Mouse (Mus musculus) layer of hippocampus, postnatal 25 days (tissue): ENCODE results near the gene Kcnh7. TPM values are rescaled to one million over a fixed set of nuclear protein-coding genes. Genes with fewer than 3 reads are reported as not detected.

Experiments used
- DNase-seq, 2 experiments: peaks; one replicate each; pipeline ENCODE4 v3.0.0; 2022; ENCODE audit warnings: mixed read lengths in 2 of 2, low spot score in 1 of 2; ENCODE audit errors: extremely low spot score in 1 of 2
- total RNA-seq, 2 experiments: library from RNA; stranded (reverse); gene quantifications; 2 replicates each; pipeline ENCODE4 v1.2.3; 2021

Kcnh7 gene
- total RNA-seq, 2 experiments from 2014 or later: 29.3 to 43.8 TPM

- DNase-seq: no peak
These were observed 531.6 kb downstream of the Kcnh7 start for GRCm38 (mm10) chr2:62652466-62652865.

- no peak for DNase-seq
These were observed 532.2 kb downstream of the Kcnh7 start for GRCm38 (mm10) chr2:62651890-62652289.

DNA sequence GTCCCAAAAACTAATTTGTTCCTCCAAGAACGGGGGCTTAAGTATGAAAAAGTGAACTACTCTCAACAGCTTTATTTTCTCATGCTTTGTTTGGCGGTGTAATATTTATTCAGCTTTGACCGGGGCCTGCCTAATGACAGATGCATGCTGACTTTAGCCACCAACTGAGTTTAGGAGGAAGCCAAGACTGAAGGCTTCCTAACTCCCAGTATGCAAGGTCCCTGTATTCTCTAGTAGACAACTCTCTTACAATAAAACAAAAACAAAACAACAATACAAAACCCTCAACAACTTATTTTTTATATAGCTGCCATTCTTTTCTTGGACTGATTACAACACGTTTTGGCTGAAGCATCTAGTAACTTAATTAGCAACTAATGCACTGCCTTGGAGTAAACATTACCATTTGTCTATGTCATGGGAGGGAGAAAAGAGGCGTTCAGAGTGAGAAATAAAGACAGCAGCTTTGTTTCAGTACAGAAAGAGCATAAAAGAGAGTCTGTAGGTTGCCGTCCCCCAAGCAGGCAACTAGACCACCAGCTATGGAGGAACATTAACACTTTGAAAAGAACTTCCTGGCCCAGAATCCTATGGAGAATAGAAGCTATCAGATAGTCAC lies 537.3 kb downstream of the Kcnh7 start:
- DNase-seq: no peak

DNA sequence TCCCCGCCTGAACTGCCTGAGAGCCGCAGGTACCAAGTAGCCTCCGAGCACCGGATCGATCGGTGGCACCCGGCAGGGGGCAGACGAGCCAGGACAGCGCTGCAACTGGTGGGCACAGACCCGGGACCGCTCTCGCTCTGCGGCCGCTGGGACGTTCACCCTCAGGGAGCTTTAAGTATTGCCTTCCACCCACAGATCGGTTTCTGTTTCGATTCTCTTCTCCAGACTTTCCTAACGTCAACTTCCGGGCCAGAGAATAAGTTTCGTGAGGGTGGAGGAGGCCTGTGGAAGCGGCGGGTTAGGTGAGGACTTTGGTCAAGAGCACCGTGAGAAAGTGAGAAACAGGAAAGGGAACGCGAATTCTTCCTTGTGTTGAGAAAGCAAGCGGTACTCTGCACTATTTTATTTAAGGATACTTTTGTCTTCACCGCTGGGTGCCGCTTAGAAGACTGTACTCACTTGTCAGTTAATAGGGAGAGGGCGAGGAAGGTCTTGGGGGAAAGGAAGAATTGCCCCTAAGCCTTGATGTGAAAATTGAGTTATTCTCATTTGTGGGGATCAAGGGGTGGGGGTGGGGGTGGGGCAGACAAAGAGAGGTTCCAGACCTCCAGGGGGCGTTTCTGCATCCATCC lies 538.0 kb downstream of the Kcnh7 start, which contains the start of gene Ifih1:
TSS of gene Ifih1 (minus strand) at position 242 of the 632 bp plus-strand sequence.
- peak in 1 of 2 experiments; percentile 28 for DNase-seq

DNA sequence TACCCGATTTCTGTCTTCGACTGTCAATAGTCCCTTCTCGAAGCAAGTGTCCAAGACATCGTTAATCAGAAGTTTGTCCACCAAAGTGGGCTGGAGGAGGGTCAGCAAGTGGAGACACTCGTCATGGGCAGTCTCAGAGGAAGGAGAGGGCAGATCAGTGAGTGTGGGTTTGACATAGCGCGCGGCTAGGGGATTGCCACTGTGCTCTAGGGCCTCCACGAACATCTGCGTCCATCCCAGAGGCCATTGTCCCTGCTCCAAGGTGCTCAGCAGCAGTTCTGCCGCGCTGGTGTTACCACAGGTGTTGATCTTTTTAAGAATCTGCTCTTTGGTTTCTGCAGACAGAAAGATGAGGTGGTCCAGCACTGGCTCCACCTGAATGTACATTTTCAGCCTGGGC lies 538.6 kb downstream of the Kcnh7 start:
- DNase-seq: no peak

GRCm38 (mm10) chr2:62644891-62645290 lies 539.2 kb downstream of the Kcnh7 start:
- no peak for DNase-seq
